Mouse (Mus musculus) gastrocnemius, postnatal 14 days (tissue): ENCODE measurements around the gene Cfap221. TPM values are rescaled to one million over a fixed set of nuclear protein-coding genes. Genes with fewer than 3 reads are reported as not detected.

Source experiments
- DNase-seq: peaks from one replicate; pipeline ENCODE4 v3.0.0; 2021; ENCODE audit warnings: mixed read lengths
- intact Hi-C: fragments of 180-260 bp; cut with DNase I; formaldehyde crosslinking; loops from one replicate; pipeline ENCODE4 v1.15.1; 2025; ENCODE audit warnings: low total_unique reads
- total RNA-seq, 2 experiments: library from RNA; stranded (reverse); gene quantifications; 2 replicates each; pipeline ENCODE4 v1.2.3; 2021

The Cfap221 gene
- total RNA-seq, 2 experiments from 2014 or later, result not detected

DNA sequence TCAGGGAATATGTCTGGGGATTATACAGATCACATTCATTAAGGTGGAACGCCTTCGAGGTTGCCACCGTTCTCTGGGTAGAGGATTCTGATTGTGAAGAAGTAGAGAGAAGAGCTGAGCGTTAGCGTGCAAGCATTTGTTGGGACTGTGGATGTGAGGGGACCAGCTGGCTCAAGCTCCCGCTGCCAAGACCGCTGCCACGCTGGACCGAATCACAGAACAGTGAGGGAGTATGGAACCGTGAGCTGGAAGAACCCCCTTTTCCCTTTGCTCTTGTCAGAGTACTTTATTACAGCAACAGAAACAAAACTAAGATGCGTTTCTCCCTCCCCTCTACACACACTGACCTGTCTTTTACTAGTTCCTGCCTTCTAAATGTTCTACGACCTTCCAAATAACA is 15.6 kb upstream of the Cfap221 start:
- DNase-seq, result no peak
- intact Hi-C loops, result no loop called here

DNA sequence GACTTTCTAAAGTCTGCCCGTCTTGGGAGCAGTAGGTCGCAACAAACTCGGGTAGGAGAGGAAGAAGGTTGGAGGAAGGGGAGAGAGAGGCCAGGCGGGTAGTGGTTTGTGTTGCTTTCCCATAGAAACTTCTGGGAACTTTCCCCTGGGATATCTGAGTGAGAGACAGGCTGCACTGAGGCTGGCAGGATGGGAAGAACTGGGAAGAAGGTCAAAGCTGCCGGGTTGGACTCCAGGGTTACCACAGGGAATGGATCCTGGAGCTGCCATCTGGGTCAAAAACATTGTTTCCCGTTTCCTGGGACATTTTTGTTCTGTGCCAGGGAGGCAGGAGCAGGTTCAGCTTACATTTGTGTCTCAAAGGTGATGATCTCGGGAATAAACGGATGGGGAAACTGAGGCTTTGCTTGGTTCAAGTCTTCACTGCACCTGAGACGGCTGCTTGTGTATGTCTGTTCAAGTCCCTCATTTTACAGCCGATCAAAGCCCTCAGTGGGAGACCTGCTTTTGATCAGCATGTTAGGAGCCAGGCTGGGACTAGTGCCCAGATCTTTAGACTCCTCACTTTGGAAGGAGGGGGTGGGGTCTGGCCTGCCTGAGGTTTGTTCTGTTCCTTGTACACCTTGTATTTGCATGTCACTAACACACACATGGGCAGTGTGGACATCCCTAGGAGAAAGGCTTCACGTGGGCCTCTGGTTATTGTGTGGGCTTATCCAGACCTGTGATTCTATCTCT is 11.0 kb upstream of the Cfap221 start:
- no peak for DNase-seq
- intact Hi-C loops, result loop anchor here (10.0 kb wide), 1 partner anchor 463 kb away; no protein-coding TSS in a partner anchor

DNA sequence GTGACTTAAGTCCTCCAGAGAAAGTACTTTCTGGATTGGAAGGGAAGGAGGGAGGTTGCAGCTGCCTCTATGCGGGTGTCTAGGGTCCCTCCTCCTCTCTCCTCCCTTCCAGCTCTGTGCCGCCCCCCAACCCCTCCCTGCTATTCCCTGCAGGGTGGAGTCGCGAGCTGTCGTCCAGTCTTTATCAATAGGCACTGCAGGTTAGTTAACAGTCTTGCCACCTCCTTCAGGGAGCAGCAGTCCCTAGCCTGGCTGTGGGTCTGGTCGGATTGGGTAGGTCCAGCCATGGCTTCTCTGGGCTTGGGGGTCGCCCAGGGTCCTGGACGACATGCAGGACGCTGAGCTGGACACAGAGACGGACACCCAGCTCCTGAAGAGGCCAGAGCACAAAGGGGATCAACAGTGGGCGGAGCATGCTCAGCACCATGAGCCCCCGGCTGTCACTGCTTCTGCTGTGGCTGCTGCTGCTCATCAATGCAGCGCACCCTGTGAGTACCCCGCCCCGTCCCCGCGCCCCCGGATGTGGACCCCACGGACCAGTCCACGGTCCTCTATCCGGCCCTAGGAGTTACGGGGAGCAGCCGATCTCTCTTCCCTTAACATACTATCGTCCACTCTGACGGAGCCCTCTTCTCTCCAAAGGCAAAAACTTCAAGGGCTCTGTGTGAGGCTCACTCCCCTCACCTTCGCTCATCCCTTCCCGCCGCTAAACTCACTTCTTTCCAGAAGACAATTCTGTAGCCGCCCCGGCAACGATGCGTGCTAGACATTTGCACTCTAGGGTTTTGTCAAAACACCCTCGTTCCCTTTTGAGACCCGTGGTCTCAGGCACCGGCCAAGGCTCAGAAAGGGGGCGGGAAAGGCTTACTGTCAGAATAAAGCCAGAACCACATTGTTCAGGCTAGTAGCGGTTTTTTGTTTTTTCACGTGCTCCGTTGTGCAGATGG is 10.1 kb upstream of the Cfap221 start, which contains the start of gene Sctr:
Gene Sctr, plus strand, starts transcription at position 51 of the 947 bp plus-strand sequence.
- no peak for DNase-seq
- intact Hi-C loops, result loop anchor here (10.0 kb wide), 1 partner anchor 462 kb away; no protein-coding TSS in a partner anchor

DNA sequence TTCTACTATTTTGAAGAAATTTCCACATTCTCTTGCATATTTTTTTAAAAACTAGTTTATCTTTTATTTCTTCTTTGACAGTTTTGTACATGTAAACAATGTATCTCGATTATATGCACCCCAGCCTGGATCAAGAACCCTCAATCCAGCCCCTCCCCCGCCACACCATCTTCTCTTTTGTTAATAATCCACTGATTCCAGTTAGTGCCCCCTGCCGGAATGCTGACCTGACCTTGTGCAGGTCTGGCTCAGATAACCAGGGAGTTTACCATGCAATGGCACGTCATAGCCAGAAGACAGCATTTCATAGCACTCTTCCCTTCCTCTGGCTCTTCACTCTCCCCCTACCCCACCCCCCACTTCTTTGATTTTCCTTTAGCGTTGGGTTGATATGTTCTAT is 610 bp upstream of the Cfap221 start:
- intact Hi-C loops, result no loop called here
- DNase-seq, result no peak

DNA sequence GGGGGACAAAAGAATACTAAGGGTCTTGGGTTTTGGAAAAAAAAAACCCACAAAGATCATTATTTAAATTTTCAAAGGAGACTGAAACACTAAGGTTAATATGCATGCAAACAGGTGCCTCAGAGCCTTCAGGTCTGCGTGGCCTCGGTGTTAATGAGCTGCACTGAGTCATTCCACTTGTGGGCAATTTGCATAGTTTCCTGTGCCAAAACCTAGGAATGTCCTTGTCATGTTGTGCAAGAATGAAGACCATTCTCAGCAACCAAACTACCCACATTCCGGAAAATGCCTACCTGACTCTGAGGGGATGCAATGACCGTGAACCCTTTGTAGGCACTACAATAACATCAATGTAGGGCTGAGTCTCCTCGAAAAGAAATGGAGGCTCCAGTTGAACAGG is 10.5 kb downstream of the Cfap221 start:
- intact Hi-C loops, result no loop called here
- DNase-seq, result no peak

DNA sequence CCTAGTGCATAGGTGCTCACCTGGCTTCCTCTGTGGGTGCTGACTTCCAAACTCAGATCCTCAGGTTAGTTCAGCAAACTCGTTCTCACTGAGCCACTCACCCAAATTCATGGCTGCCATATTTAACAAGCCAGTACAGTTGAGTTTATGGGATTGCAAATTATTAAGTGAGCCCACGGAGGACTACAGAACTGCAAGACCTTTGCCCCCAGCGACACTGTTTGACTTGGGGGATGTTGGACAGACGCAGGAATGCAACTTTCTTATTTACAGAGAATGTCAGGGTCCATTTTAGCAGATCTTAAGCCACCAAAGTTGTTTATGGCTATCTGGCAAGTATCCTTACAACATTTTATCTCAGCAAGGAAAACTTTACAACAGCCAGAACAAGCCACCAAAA is 21.9 kb downstream of the Cfap221 start:
- no peak for DNase-seq
- intact Hi-C loops, result no loop called here

DNA sequence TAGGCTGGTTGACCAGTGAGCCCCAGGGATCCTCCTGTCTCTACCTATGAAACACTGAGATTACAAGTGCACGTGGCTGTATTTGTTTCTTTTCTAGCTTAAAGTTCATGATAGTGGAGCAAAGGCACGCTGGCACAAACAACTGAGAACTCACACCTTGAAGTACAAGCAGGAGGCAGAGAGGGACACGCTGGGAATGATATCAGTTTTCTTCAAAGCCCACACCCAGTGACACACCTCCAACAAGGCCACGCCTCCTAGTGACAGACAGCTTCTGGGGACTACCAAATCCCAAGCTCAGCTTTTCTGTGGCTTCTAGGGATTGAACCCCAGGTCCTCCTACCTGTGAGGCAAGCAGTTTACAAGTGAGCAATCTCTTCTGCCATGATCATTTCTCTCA is 23.9 kb downstream of the Cfap221 start:
- intact Hi-C loops, result no loop called here
- DNase-seq, result no peak

DNA sequence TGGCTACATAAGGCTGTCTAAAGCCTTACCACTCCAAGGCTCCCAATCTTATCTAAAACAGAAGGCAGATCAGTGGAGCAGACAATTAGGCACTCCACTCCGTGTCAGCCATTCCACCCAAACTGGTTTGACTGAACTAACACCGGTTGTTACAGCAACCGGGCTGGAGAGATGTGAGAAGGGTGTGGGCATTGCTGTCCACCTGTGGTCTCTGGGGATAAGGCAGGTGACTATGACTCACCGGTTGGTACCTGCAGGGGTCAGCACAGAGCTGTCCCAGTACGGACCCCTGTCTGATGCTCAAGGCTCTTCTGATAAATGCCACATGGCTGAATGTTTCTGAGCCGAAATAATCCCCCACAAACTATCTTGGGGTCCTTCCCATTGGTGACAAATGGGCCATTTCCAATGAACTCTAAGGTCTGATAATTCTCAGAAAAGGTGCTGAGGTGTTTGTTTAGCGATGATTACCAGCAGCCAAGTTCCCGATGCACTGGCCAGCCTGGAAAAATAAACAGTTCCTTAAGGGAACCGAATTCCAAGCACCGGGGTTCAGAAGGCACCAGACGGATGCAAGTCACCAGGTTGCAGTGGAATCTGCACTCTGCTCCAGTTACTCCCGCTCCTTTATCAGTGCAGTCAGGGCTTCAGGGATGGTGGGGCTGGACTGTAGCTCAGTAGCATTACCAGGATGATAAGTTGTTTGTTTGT is 31.1 kb downstream of the Cfap221 start:
- intact Hi-C loops, result no loop called here
- no peak for DNase-seq

DNA sequence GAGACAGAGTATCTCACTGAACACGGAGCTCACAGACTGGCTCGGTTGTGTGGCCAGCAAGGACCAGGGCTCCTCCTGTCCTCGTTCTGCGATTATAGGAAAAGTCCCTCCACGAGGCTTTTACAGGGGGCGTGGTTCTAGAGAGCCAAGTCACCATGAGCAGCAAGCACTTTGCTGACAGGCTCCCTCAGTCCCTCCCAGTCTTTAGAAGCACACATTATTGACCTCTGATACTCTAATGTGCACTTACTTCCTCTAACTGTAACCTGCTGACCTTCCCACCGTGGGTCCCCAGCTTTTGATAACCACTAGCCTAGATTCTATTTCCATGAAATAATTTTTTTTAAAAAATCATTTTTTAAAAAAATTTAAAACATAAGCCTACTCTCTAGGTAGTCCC is 37.1 kb downstream of the Cfap221 start:
- intact Hi-C loops, result no loop called here
- no peak for DNase-seq

DNA sequence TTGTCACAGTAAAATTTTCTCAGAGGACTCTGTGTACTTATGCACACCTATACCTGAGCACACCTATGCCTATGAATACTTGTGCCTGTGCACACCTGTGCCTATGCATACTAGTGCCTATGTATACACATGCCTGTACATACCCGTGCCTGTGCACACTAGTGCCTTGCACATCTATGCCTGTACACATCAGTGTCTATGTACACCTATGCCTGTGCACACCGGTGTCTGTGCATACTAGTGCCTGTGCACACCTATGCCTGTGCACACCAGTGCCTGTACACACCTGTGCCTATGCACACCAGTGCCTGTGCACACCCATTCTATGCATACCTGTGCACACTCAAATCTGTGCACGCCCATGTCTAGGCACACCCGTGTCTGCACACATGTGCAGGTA is 37.6 kb downstream of the Cfap221 start:
- intact Hi-C loops, result no loop called here
- no peak for DNase-seq

DNA sequence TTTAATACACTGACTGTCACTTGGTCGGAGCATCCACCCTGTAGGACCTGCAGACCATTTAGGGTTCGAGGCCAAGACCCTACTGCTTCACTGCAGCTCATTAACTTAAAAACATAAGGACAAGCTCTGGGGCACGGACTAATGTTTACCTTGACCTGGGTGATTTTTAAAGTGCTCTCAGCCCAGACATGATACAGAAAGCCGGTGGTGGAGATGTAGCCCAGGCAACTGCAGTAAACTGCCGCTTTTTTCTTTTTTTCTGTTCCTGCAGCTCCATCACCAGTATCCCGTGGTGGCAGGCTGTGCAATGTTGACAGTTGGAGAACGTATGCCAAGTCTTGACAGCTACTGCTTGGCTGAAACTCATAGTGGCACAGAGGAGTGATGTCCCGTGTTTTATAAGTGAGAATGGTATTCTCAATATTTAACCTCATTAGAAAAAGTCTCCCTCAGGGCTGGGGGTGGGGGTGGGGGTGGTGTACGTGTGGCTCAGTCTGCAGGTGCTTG is 39.3 kb downstream of the Cfap221 start:
- DNase-seq, result no peak
- intact Hi-C loops, result no loop called here

DNA sequence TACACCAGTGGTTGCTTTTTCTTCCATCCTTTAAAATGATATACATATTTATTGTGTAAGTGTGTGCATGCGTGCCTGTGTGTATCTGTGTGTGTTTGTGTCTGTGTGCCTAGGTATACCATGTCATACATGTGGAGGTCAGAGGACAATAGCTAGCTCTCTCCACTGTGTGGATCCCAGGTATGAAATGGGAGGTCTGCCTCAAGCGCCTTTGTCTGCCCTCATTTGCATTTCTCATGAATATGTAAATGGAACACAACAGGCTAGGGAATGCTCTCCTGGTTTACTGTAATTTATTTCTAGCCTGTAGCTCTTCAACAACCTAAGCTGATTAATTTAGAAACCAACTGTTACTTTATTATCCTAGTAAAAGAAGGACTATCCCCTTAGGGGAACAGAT is 42.4 kb downstream of the Cfap221 start:
- intact Hi-C loops, result no loop called here
- DNase-seq, result no peak

DNA sequence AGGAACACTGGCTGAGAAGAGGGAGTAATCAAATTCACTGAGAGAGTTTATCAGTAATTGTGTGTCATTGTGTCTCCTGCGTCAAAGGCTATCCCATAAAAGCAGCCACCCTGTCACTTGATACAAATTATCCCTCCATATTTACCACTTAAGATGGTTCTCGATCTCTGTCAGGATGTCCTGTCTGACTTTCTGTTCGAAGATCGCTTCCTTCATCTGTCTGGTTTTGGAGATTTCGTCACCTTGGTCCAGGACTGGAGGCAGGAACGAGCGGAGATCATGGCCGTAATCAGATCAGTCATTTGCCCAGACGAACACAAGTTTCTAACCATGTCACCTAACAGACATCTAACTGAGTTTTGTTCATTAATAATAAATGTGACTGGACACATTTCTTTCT is 43.6 kb downstream of the Cfap221 start:
- intact Hi-C loops, result no loop called here
- DNase-seq, result no peak

DNA sequence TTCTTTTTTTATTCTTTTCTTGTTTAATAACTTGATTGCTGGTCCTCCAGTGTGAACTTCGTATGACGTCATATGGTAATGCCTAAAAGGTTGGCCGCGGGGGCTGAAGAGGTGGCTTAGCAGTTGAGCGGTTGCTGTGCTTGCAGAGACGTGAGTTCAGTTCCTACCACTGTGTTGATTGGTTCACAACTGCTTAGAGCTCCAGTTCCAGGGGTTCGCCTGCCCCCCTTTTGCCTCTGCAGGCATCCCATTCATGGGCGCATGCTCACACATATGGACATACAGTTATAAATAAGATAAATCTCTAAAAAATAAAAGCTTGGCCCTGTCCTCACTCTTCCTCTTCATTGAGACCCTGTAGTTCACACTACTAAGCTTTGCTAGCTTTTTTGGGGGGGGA is 46.9 kb downstream of the Cfap221 start:
- intact Hi-C loops, result no loop called here
- DNase-seq, result no peak

DNA sequence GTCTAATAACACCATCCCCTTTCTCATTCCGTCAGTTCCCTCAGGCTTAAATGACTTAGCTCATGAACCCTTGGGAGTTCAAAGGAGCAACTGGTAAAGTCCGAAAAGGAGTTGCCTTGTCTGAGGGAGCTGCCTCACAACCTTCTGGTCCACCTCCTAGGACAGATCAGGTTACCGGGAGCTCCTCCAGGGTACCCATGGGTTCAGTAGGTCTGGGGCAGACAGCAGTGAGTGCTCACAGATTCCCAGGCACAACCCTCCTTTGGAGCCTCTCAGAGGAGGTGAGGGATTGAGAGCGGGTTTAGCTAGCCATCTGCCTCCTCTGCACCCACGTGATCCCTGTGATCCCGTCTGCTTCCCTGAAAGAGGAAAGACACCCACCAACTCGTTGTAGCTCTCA is 60.2 kb downstream of the Cfap221 start:
- no peak for DNase-seq
- intact Hi-C loops, result no loop called here

DNA sequence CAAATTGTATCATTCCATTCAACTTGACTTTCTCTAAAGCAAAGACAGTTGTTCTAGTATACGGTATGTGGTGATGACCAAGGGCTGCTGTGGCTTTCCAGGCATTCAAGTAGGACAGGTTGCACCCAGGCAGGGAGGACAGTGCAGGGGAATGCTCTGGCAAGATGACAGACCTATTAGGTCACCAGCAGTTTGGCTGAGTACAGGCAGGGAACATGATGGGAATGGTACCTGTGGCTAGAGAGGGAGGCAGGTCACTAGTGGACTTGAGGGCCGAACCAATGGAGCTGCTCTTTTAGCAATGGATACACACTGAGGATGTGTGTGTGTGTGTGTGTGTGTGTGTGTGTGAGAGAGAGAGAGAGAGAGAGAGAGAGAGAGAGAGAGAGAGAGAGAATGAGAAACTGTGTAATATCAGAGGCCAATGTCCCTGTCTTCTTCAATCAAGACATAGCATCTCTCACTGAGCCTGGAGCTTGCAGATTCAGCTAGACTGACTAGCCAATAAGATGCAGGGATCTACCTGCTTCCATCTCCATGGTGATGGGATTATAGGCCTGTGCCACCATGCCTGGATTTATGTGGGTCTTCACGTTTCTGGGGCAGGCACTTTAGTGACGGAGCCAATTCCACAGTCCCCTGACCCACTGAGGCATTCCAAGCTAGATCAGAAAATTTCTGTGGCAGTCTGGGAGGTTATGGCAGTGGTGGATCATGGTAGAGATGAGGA is 65.4 kb downstream of the Cfap221 start:
- DNase-seq, result no peak
- intact Hi-C loops, result no loop called here

DNA sequence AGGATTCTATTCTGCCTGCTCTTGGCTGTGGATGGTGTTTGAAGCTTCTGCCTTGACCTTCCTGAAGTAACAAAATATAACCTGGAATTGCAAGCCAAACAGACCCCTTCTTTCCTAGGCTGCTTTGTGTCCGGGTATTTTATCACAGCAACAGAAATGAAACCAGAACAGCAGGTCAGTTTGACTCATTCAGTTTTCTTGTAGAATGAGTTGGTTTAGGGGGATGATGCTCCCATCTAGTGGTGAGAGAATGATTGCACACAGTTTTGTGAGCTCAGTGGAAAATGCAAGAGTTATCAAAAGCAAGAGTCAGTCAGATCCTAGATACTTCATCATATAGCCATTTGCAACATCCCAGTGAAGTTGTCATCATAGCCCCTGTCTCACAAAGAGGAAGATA is 67.3 kb downstream of the Cfap221 start:
- intact Hi-C loops, result loop anchor here (10.0 kb wide), 1 partner anchor 385 kb away; no protein-coding TSS in a partner anchor
- no peak for DNase-seq

DNA sequence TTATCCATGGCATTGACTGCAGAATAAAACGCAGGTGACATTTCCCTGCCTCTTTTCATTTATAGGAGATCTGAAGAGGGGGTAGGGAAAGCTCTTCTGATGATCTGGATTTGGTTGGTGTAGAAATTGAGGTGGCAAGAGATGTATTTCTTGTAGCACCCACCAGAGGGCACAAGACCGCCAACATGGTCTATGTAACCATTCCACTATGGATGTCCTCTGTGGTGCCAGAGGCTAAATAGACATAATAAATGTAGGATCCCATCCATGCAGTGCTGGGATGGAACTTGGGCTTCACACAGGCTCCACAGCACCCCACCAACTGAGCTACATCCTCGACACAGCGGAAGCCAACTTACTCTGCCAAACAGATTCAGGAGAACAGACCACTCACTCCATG is 77.7 kb downstream of the Cfap221 start:
- no peak for DNase-seq
- intact Hi-C loops, result no loop called here

DNA sequence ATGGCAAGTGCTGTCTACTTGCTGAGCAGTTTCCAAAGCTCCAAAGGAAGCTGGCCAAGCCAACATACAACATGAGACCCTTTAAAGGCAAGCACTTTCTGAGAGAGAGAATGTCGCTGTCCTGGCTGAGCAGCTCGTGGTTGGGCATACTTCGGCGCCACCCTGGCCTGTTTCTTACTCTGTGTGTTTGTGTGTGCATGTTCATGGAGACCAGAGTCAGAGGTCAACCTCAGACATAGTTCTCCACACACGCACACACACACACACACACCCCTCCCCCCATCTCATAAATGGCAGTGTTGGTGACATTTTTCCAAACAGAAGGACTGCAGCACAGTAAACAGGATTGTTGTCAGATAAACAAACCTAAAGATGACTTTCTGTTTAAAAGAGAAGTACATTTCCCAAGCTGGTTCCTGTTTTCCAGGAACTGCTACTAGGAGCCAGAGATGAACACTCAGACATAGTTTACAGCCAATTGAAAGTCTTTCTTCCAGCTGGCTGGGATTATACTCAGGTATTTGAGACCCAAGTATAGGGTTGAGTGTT is 80.1 kb downstream of the Cfap221 start:
- intact Hi-C loops, result no loop called here
- no peak for DNase-seq
